In genomic region chr5:57742924-57743323, GRCm38 (mm10) we compare ENCODE assay signal across 10 mouse cellular contexts. TPM values are rescaled to one million over a fixed set of nuclear protein-coding genes. Genes with fewer than 3 reads are reported as not detected.
DNase-seq lines count a peak whose midpoint lies in the region; ATAC-seq and TF ChIP-seq lines count a peak whose summit lies in the region.
"Had no signal": no experiment of that assay in that cellular context is flagged by ENCODE, and none has a peak within 500 bp of the region (broad histone marks: within the 10 kb centered on the region; RNA-seq: fewer than 3 reads in every experiment).

No protein-coding gene starts in this region.

- ATAC-seq in intestine, embryonic 15.5 days, result no peak
- no peak for ATAC-seq in hindbrain, embryonic 14.5 days (ENCODE audit: low FRiP score)
- ATAC-seq in intestine, postnatal 0 days, result no peak

- WGBS in intestine, embryonic 15.5 days, result 20% methylated on average over 6 of the region's 6 CpGs
- WGBS in hindbrain, embryonic 14.5 days, result 31% methylated on average over 6 of the region's 6 CpGs
- WGBS in intestine, postnatal 0 days, result 22% methylated on average over 6 of the region's 6 CpGs

- no peak for TF ChIP-seq POLR2A in CH12.LX (IDR thresholded peaks at IDR 0.05; ENCODE audit: low read depth, low read length)

- dilution Hi-C loops in CH12.LX (cut with MboI; ENCODE audit: extremely low pct_ligation_motif_present, extremely low pct_unique_long_range_greater_than_20kb, low sequenced_read_pairs), result no loop called here

- no peak overlapping the region for H3K4me2 ChIP-seq in CH12.LX (ENCODE audit: insufficient read depth, low read depth, poor library complexity, severe bottlenecking)
- H3K4me2 ChIP-seq in intestine, embryonic 15.5 days (replicated peaks), result no peak overlapping the region
- H3K4me2 ChIP-seq in hindbrain, embryonic 14.5 days (replicated peaks), result no peak overlapping the region
- H3K4me2 ChIP-seq in intestine, postnatal 0 days (replicated peaks; ENCODE audit: low read depth), result no peak overlapping the region
- H3K4me2 ChIP-seq: limb, embryonic 13.5 days had no signal

- no peak overlapping the region for H3K4me3 ChIP-seq in CH12.LX (replicated peaks in 1 of 3; ENCODE audit: low read depth in 2 of 3, low read length in 2 of 3, poor library complexity in 1 of 3)
- no peak overlapping the region for H3K4me3 ChIP-seq in intestine, embryonic 15.5 days (replicated peaks)
- no peak overlapping the region for H3K4me3 ChIP-seq in hindbrain, embryonic 14.5 days (replicated peaks; ENCODE audit: low read length)
- H3K4me3 ChIP-seq in intestine, postnatal 0 days (ENCODE audit: low read depth, low read length), result no peak overlapping the region
- H3K4me3 ChIP-seq: limb, embryonic 13.5 days had no signal

- no peaks in the 10 kb centered on the region for H3K79me2 ChIP-seq in CH12.LX (replicated peaks; ENCODE audit: control insufficient read depth, extremely low read depth, insufficient read depth, poor library complexity, severe bottlenecking)

- no peak overlapping the region for H3K9ac ChIP-seq in CH12.LX (ENCODE audit: insufficient read depth, low read depth)
- H3K9ac ChIP-seq in intestine, embryonic 15.5 days, result no peak overlapping the region
- H3K9ac ChIP-seq in hindbrain, embryonic 14.5 days, result no peak overlapping the region
- no peak overlapping the region for H3K9ac ChIP-seq in intestine, postnatal 0 days (ENCODE audit: low read depth, low read length)
- H3K9ac ChIP-seq: limb, embryonic 13.5 days had no signal

- H3K9me3 ChIP-seq in CH12.LX (replicated peaks; ENCODE audit: low read length), result no peaks in the 10 kb centered on the region
- H3K9me3 ChIP-seq in intestine, embryonic 15.5 days, result no peaks in the 10 kb centered on the region
- no peaks in the 10 kb centered on the region for H3K9me3 ChIP-seq in hindbrain, embryonic 14.5 days (ENCODE audit: control insufficient read depth, low read length)
- H3K9me3 ChIP-seq in intestine, postnatal 0 days (ENCODE audit: control insufficient read depth), result no peaks in the 10 kb centered on the region
- H3K9me3 ChIP-seq: limb, embryonic 13.5 days had no signal

- TF ChIP-seq EP300 in CH12.LX (IDR thresholded peaks at IDR 0.05; ENCODE audit: low read length), result no peak

- in situ Hi-C loops in CH12.LX (cut with MboI; ENCODE audit: low pct_ligation_motif_present, low pct_unique_long_range_greater_than_20kb, low sequenced_read_pairs), result no loop called here

- H3K4me1 ChIP-seq in CH12.LX (ENCODE audit: control insufficient read depth in 1 of 2, insufficient read depth in 2 of 2), result no peaks in the 10 kb centered on the region
- H3K4me1 ChIP-seq in intestine, embryonic 15.5 days (replicated peaks), result no peaks in the 10 kb centered on the region
- no peaks in the 10 kb centered on the region for H3K4me1 ChIP-seq in hindbrain, embryonic 14.5 days (replicated peaks; ENCODE audit: control insufficient read depth, insufficient read depth, low read length)
- no peaks in the 10 kb centered on the region for H3K4me1 ChIP-seq in intestine, postnatal 0 days (replicated peaks; ENCODE audit: control insufficient read depth, insufficient read depth, low read length)
- H3K4me1 ChIP-seq: limb, embryonic 13.5 days had no signal

- TF ChIP-seq RAD21 in CH12.LX (IDR thresholded peaks at IDR 0.05; ENCODE audit: low read depth, low read length), result no peak

- DNase-seq in 416B (ENCODE audit: low read depth), result peak; percentile 78
- DNase-seq in CH12.LX (ENCODE audit: extremely low read depth), result peak; percentile 4
- peak; percentile 10 for DNase-seq in embryo, embryonic 11 days
- peak; percentile 50 to 60 for DNase-seq in heart, postnatal 14 days
- DNase-seq in hindbrain, embryonic 14.5 days (ENCODE audit: low spot score), result no peak
- no peak for DNase-seq in kidney, postnatal 10 days
- DNase-seq: kidney, postnatal 4 days had no signal

- no peaks in the 10 kb centered on the region for H3K36me3 ChIP-seq in CH12.LX (replicated peaks in 1 of 2; ENCODE audit: control insufficient read depth in 1 of 2, insufficient read depth in 1 of 2, low read length in 1 of 2)
- H3K36me3 ChIP-seq in intestine, embryonic 15.5 days, result no peaks in the 10 kb centered on the region
- no peaks in the 10 kb centered on the region for H3K36me3 ChIP-seq in hindbrain, embryonic 14.5 days (replicated peaks; ENCODE audit: control insufficient read depth, insufficient read depth)
- H3K36me3 ChIP-seq in intestine, postnatal 0 days (ENCODE audit: control insufficient read depth, insufficient read depth), result no peaks in the 10 kb centered on the region
- H3K36me3 ChIP-seq: limb, embryonic 13.5 days had no signal

- intact Hi-C loops in heart, postnatal 14 days (cut with DNase I), result loop anchor here (2.0 kb wide), 1 partner anchor 22 kb away; no protein-coding TSS in a partner anchor

- no peak for TF ChIP-seq CTCF in CH12.LX (conservative IDR thresholded peaks at IDR 0.05 in 1 of 2, IDR thresholded peaks at IDR 0.05 in 1 of 2; ENCODE audit: low read depth in 2 of 2, low read length in 2 of 2)
- TF ChIP-seq CTCF in intestine, postnatal 0 days (IDR thresholded peaks at IDR 0.05; ENCODE audit: low read depth), result no peak

- no peak overlapping the region for H3K27ac ChIP-seq in CH12.LX (ENCODE audit: insufficient read depth, low read depth)
- H3K27ac ChIP-seq in intestine, embryonic 15.5 days, result no peak overlapping the region
- H3K27ac ChIP-seq in hindbrain, embryonic 14.5 days, result no peak overlapping the region
- H3K27ac ChIP-seq in intestine, postnatal 0 days (ENCODE audit: low read depth, low read length), result no peak overlapping the region
- H3K27ac ChIP-seq: limb, embryonic 13.5 days had no signal

- no peaks in the 10 kb centered on the region for H3K27me3 ChIP-seq in CH12.LX (replicated peaks)
- no peaks in the 10 kb centered on the region for H3K27me3 ChIP-seq in intestine, embryonic 15.5 days (replicated peaks)
- no peaks in the 10 kb centered on the region for H3K27me3 ChIP-seq in hindbrain, embryonic 14.5 days (ENCODE audit: control insufficient read depth, insufficient read depth, low read length)
- no peaks in the 10 kb centered on the region for H3K27me3 ChIP-seq in intestine, postnatal 0 days (replicated peaks; ENCODE audit: control insufficient read depth, insufficient read depth, low read length)
- H3K27me3 ChIP-seq: limb, embryonic 13.5 days had no signal

TF ChIP-seq in CH12.LX, 34 proteins besides CTCF, POLR2A, EP300 and RAD21:
- TF ChIP-seq MXI1 (IDR thresholded peaks at IDR 0.05; ENCODE audit: low read depth, low read length) (no peak), SMC3 (IDR thresholded peaks at IDR 0.05; ENCODE audit: low read depth, low read length) (no peak), SIN3A (IDR thresholded peaks at IDR 0.05; ENCODE audit: low read length) (no peak), MYC (IDR thresholded peaks at IDR 0.05; ENCODE audit: low read depth, low read length) (no peak), IRF4 (IDR thresholded peaks at IDR 0.05; ENCODE audit: low read depth, low read length) (no peak), POLR2AphosphoS2 (IDR thresholded peaks at IDR 0.05; ENCODE audit: low read depth, low read length) (no peak), TCF12 (IDR thresholded peaks at IDR 0.05; ENCODE audit: low read depth, low read length) (no peak), ZC3H11A (IDR thresholded peaks at IDR 0.05; ENCODE audit: low read depth, low read length) (no peak)

RNA-seq across cellular contexts. Expression of gene Pcdh7, which starts 25.2 kb away (rescaled TPM):
- total RNA-seq in CH12.LX (2012; rRNA removed) (not detected in 2 replicates), CH12.LX (2014; rRNA removed) (not detected in 2 replicates)
- polyA plus RNA-seq in CH12.LX (2012; ENCODE audit: insufficient read length, low read depth), result not detected in 2 replicates
- 100 to 1,000 TPM; 113 to 135 TPM for total RNA-seq in heart, postnatal 14 days (2021)
- 5.8 and 6.4 TPM in 2 replicates for polyA plus RNA-seq in intestine, embryonic 15.5 days (2015; fragmentation: Nextera tagmentation; extraction: Ambion mirVana)
- polyA plus RNA-seq in hindbrain, embryonic 14.5 days (2014; fragmentation: Nextera tagmentation; extraction: Ambion mirVana), result 34.4 and 37.5 TPM in 2 replicates
- 3.8 and 4.7 TPM in 2 replicates for polyA plus RNA-seq in intestine, postnatal 0 days (2015; fragmentation: Nextera tagmentation; extraction: Ambion mirVana)

Comparison
In these comparisons a context has a peak if more than half of its experiments do, and no peak if none do; other contexts are left out.
1. DNase-seq: peak in 416B (single experiment), CH12.LX (single experiment), embryo, embryonic 11 days (single experiment) and heart, postnatal 14 days (2 of 2); none in hindbrain, embryonic 14.5 days (single experiment) and kidney, postnatal 10 days (single experiment).